Mouse (Mus musculus) liver, adult 2 months (tissue): ENCODE measurements around the gene Adamts16. TPM values are rescaled to one million over a fixed set of nuclear protein-coding genes. Genes with fewer than 3 reads are reported as not detected.

ENCODE experiments used
- DNase-seq: peaks from one replicate; pipeline ENCODE4 v3.0.0-alpha.2; 2011; ENCODE audit warnings: low read depth, low spot score; ENCODE audit errors: extremely low read depth
- H3K27ac ChIP-seq: fragments of 200-500 bp; replicated peaks from 2 replicates; pipeline ENCODE4 v1.5.1; 2012; ENCODE audit warnings: low read depth, mild to moderate bottlenecking, control low read depth, inconsistent platforms, low read length; ENCODE audit not compliant: insufficient read depth
- H3K27me3 ChIP-seq: fragments of 200-500 bp; 2 replicates; pipeline ENCODE4 v1.6.1; 2012; ENCODE audit warnings: mild to moderate bottlenecking, moderate library complexity, low read length, inconsistent platforms; ENCODE audit not compliant: control insufficient read depth, insufficient read depth
- H3K36me3 ChIP-seq: fragments of 200-500 bp; 2 replicates; pipeline ENCODE4 v1.6.1; 2012; ENCODE audit warnings: low read length, inconsistent platforms; ENCODE audit not compliant: control insufficient read depth, insufficient read depth
- H3K4me1 ChIP-seq: fragments of 200-500 bp; 2 replicates; pipeline ENCODE4 v1.6.1; 2011; ENCODE audit warnings: low read length; ENCODE audit not compliant: control insufficient read depth, insufficient read depth
- H3K4me3 ChIP-seq: fragments of 200-500 bp; 2 replicates; pipeline ENCODE4 v1.5.1; 2011; ENCODE audit warnings: low read depth, mild to moderate bottlenecking, control low read depth, low read length, moderate library complexity; ENCODE audit not compliant: insufficient read depth
- H3K79me2 ChIP-seq: fragments of 200-500 bp; 2 replicates; pipeline ENCODE4 v1.6.1; 2012; ENCODE audit warnings: inconsistent platforms, mild to moderate bottlenecking, low read length, moderate library complexity; ENCODE audit not compliant: control insufficient read depth, insufficient read depth
- H3K9ac ChIP-seq: fragments of 200-500 bp; 2 replicates; pipeline ENCODE4 v1.6.1; 2012; ENCODE audit warnings: low read depth, mild to moderate bottlenecking, control low read depth, inconsistent platforms, low read length
- CTCF ChIP-seq: fragments of 200-500 bp; IDR thresholded peaks from 2 replicates; pipeline ENCODE4 v1.5.1; 2011; ENCODE audit warnings: low read depth, low read length, control low read depth
- POLR2A ChIP-seq: fragments of 200-500 bp; IDR thresholded peaks from 2 replicates; pipeline ENCODE4 v1.6.1; 2011; ENCODE audit warnings: low read length, control low read depth; ENCODE audit not compliant: insufficient read depth; ENCODE audit errors: extremely low read depth
- WGBS: fragments of 180-500 bp; shearing (Covaris S2); methylation state at CpG from one replicate; pipeline ENCODE4 v1.1.7; 2018; 5-methylcytosine and 5-hydroxymethylcytosine counted together
- polyA plus RNA-seq: library from polyadenylated mRNA; depleted of rRNA; stranded (reverse); fragments of >200 nt; gene quantifications from 2 replicates; pipeline ENCODE4 v1.2.3, GENCODE M21; 2012
- total RNA-seq: library from RNA; depleted of rRNA; stranded (reverse); fragments of >200 nt; gene quantifications from 2 replicates; pipeline ENCODE4 v1.2.3, GENCODE M21; 2014

The Adamts16 gene
- total and polyA plus RNA-seq, 2 experiments: 0.04 TPM; not detected in 1

GRCm38 (mm10) chr13:70746294-70747008 lies 95.2 kb downstream of the Adamts16 start:
- no peaks in the 10 kb centered on the region for H3K27me3 ChIP-seq
- H3K4me1 ChIP-seq: no peaks in the 10 kb centered on the region
- 80% methylated on average over 14 of the region's 14 CpGs for WGBS
- no peak for TF ChIP-seq POLR2A
- H3K79me2 ChIP-seq: no peaks in the 10 kb centered on the region
- H3K9ac ChIP-seq: no peak overlapping the region
- no peak overlapping the region for H3K27ac ChIP-seq
- H3K36me3 ChIP-seq: no peaks in the 10 kb centered on the region
- no peak for DNase-seq
- H3K4me3 ChIP-seq: no peak overlapping the region

- Histone ChIP-seq H3K9ac (no peak overlapping the region), H3K4me3 (no peak overlapping the region), H3K27ac (no peak overlapping the region), H3K36me3 (no peaks in the 10 kb centered on the region), H3K4me1 (no peaks in the 10 kb centered on the region), H3K27me3 (no peaks in the 10 kb centered on the region), H3K79me2 (no peaks in the 10 kb centered on the region)
- DNase-seq: no peak
- 81% methylated on average over 5 of the region's 5 CpGs for WGBS
- no peak for TF ChIP-seq POLR2A
Observed at GRCm38 (mm10) chr13:70744416-70745038, 97.1 kb downstream of the Adamts16 start.

GRCm38 (mm10) chr13:70742693-70743092 lies 98.9 kb downstream of the Adamts16 start:
- Histone ChIP-seq H3K4me1 (no peaks in the 10 kb centered on the region), H3K4me3 (no peak overlapping the region), H3K9ac (no peak overlapping the region), H3K79me2 (no peaks in the 10 kb centered on the region), H3K27me3 (no peaks in the 10 kb centered on the region), H3K27ac (no peak overlapping the region), H3K36me3 (no peaks in the 10 kb centered on the region)
- no peak for TF ChIP-seq CTCF
- TF ChIP-seq POLR2A: no peak
- DNase-seq: no peak
- WGBS: 87% methylated on average over 4 of the region's 4 CpGs

- Histone ChIP-seq H3K36me3 (no peaks in the 10 kb centered on the region), H3K79me2 (no peaks in the 10 kb centered on the region), H3K4me1 (no peaks in the 10 kb centered on the region), H3K27ac (no peak overlapping the region), H3K4me3 (no peak overlapping the region), H3K9ac (no peak overlapping the region), H3K27me3 (no peaks in the 10 kb centered on the region)
- no peak for DNase-seq
- TF ChIP-seq CTCF (no peak), POLR2A (no peak)
- WGBS: 51% methylated on average over 17 of the region's 17 CpGs
Observed at GRCm38 (mm10) chr13:70740281-70741240, 101.0 kb downstream of the Adamts16 start.

GRCm38 (mm10) chr13:70738781-70739180 lies 102.8 kb downstream of the Adamts16 start:
- Histone ChIP-seq H3K27ac (no peak overlapping the region), H3K27me3 (no peaks in the 10 kb centered on the region), H3K36me3 (no peaks in the 10 kb centered on the region), H3K4me3 (no peak overlapping the region), H3K79me2 (no peaks in the 10 kb centered on the region), H3K4me1 (no peaks in the 10 kb centered on the region), H3K9ac (no peak overlapping the region)
- TF ChIP-seq CTCF (no peak), POLR2A (no peak)
- DNase-seq: no peak
- WGBS: 92% methylated on average over 9 of the region's 9 CpGs
